Mouse (Mus musculus) layer of hippocampus, postnatal 36 days (tissue): ENCODE data around the gene Usp10. TPM values are rescaled to one million over a fixed set of nuclear protein-coding genes. Genes with fewer than 3 reads are reported as not detected.

Experiments used
- DNase-seq, 2 experiments: peaks; one replicate each; pipeline ENCODE4 v3.0.0; 2022
- total RNA-seq, 2 experiments: library from RNA; stranded (reverse); gene quantifications; 2 replicates each; pipeline ENCODE4 v1.2.3; 2021

The Usp10 gene
- 10 to 100 TPM; 86.6 to 95.8 TPM for total RNA-seq

DNA sequence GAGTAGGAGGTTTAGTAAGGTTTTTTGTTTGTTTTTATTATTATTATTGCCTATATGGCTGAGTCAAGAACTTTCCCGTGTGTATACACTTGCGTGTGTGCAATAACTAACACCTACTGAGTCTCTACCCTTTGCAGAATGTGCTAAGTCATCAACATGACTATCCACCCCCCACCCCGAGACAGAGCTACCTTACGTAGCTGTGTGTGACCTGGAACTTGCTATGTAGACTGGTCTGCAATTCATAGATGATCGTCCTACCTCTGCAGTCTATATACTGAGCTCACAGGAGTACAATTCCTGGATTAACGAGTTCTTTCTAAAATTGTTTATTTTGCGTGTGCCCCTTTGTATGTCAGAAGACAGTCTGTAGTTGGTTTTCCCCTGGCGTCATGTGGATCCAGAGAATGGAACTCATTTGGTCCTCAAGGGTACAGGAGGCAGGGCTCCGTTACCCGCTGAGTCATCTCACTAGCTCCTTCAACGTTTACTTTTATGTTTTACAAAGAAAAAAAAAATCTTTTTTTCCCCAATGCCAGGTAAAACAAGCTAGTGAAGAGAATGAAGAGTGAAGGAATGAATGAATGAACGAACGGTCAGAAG lies at the start of gene Usp10:
Usp10 (plus strand) TSS at position 417 of the 603 bp plus-strand sequence.
- DNase-seq, result no peak

DNA sequence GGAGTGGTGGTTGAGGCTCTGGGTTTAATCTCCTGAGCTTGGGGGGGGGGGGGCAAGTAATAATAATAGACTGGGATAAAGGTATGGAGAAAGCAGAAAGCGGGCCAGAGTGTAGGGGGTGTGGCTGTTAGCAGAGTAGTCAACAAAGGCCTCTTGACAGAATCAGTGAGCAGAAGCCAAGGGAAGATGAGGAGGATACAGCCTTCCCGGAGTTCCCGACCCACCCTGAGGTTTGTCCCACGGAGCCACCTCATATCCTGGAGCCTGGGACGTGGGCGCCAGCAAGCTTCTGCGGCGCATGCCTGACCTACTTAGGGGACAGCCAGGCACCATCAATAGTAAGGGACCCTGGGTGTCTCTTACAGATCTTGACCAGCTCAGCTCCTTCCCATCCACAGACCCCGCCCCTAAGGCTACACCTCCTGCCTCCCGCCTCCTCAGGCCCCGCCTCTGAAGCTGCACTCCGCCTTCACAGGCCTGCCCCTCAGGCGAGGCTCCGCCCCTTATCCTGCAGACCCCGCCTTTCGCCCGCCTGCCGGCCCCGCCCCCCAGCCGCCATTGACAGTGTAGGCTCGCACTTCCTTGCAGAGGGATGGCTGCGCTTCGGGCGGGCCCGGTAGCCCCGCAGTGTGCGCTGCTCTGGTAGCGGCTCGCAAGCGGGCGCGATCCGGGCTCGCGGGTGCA lies 48.3 kb upstream of the Usp10 start, which contains the start of gene Klhl36:
Klhl36 (plus strand) TSS at position 561 of the 684 bp plus-strand sequence.
- peak; percentile 95 to 96 for DNase-seq

DNA sequence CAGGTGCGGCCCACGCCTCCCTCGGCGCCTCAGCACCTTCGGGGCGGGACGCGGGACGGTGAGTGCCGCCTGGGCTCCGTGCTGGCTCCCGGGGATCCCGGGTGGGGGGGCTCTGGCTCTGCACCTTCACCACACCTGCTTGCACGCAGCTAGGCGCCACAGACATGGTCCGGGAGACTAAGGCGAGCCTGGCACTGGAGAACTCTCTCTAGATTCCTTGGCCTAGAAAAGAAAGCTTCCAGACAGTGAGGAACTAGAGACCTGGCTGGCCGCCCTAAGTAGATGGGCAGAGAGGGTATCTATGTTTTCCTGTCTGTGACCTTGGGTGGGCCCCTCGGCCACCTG lies 47.8 kb upstream of the Usp10 start:
- DNase-seq, result no peak

DNA sequence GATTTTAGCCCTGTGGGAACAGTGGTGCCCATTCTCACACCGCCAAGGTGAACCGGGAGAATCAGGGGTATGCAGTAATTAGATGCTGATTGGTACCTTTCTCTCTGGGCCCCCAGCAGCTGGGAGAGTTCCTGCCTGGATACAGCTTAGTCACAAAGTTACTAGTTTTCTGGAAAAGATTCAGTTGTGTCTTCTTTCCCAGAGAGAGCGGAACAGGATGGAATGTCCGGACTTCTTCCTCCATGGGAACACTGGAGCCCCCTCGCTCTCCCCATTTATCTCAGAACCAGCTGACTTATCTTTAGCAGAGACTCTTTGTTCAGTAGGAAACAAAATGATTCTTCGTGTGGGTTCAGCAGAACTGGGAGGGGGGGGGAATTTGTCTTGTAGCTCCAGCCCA lies 47.4 kb upstream of the Usp10 start:
- no peak for DNase-seq

DNA sequence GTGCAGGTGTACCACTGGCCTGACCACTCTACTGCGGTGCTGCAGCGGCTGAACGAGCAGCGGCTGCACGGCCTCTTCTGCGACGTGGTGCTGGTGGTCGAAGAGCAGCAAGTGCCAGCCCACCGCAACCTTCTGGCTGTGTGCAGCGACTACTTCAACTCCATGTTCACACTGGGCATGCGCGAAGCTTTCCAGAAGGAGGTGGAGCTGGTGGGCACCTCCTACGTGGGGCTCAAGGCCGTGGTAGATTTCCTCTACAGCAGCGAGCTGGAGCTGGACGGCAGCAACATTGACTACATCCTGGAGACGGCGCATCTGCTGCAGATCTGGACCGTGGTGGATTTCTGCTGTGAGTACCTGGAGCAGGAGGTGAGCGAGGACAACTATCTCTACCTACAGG lies 40.5 kb upstream of the Usp10 start:
- no peak for DNase-seq

DNA sequence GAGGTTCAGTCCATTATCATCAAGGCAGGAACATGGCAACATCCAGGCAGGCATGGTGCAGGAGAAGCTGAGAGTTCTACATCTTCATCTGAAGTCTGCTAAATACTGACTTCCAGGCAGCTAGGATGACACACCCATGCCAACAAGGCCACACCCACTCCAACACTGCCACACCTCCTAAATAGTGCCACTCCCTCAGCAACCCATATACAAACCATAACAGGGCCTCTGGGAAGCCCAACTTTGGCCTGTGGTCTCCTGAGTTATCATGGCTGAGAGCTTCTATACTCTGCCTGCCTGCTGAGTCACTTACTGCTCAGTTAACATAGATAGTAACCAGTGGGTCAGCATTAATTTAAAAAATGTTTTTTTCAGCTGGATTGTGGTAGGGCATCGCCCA lies 37.0 kb upstream of the Usp10 start:
- DNase-seq, result no peak

DNA sequence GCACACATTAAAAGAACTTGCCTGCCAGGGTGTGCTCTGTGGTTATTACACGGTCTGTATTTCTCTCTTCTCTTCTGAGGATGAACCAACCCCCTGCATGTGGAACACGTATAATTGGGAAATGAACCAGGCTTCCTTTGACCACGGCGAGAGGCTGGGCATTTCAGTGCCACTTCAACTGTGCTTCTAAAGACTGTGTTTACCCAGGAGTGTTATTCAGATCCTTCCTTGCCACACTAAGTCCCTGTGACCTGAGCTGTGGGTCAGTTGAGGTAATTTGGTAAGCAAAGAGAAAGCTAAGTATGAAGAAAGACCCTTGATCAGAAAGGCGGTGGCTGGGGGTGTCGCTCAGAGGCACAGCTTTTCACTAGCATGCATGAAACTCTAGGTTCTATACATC lies 28.9 kb upstream of the Usp10 start:
- no peak for DNase-seq

DNA sequence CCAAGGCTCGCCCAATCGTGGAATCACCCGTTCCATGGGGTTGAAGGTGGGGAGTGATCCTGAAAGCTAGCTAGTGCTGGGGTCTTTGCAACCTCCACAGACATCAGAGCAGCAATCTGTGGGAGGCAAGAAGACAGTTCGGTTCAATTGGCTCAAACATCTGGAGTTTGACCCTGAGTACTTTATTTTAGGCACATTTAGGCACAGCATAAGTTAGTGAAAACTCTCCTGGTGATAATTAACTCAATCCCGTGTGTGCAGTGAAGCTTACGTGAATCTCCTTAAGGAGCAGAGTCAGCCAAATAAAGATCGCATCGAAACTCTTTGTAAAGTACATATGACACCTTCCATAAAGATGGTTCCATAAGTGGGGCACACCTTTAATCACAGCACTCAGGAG lies 28.2 kb upstream of the Usp10 start:
- DNase-seq, result no peak

DNA sequence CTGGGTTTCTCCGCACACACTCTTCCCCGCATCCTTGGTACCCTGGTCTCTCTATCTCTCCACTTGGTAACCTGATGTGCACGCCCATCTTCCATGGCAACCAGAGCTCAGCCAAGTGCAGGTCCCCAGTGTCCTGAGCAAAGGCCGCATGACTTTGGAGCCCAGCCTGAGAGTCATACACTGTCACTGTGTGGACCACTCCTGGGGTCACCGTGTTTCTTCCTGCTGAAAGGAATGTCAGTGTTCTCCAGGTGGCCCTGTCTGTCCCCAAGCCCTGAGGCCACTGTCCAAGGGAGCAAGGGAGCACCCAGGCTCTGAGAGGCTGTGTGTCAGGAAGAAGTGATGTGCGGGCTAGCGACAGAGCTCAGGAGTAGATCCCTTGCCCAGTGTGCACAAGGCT lies 26.9 kb upstream of the Usp10 start:
- DNase-seq, result no peak

DNA sequence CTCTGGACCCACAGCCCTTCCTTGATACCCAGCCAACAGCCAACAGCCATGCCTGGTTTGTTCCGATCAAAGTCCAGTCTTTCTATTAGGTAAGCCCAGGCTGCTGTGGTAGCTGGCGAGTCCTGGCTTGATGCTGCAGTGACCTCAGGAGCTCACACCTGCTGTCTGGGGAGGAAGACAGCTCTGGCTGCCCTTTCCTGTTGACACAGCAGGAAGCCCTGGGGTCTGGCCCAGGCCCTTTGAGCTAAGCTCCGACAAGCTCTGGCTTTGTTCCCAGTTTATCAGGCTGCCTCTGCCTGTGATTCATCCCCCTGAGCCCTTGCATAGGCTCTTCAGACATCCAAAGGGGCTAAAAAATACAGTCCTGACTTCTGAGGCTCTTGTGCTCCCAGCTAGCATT lies 24.5 kb upstream of the Usp10 start:
- no peak for DNase-seq

DNA sequence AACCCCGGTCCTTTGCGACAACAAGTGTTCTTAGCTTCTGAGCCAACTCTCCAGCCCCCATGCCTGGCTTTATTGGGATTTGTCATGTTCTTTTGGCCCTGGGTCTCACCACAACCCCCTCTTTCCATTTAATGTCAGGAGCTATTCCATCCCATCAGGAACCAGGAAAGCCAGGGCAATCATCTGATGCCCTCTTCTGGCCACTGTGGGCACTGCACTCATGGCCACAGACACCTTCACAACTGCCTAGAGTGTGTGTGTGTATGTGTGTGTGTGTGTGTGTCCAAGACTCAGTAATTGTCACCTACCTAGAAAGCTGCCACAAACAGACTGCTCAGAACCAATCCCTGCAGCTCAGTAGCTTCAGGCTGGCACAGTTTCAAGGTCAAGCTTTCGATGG lies 23.0 kb upstream of the Usp10 start:
- DNase-seq, result no peak

DNA sequence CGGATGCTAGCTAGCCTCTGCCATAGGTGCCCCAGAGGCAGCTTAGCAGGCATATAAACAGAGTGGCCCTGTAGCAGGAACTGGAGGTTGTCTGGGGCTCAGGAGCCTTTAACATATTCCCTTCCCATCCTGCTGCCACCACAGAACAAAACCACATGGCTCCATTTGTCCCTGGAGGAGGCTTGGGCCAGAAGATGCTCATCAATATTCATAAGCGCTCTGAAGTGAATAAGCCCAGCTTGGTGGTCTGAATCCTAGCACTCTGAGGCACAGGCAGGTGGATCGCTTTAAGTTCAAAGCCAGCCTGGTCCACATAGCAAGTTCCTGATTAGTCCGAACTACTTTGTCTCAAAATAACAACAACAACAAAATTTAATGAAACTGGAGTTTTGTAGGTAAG lies 22.1 kb upstream of the Usp10 start:
- no peak for DNase-seq

DNA sequence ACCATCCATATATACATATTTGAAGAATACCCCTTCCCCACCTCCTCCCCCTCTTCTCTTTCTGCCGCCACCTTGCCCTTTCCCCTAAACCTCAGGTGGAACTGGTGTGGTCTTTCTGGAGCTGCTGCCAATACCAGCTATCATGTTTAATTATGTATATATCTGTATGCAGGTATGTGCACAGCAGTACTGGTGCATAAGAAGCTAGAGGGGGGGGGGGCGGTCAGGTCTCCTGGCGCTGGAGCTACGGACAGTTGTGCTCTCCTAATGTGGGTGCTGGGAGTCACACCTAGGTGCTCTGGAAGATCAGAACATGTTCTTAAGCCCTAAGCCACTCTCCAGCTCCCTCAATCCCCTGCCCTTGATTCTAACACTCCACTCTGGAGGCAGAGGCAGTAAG lies 13.1 kb upstream of the Usp10 start:
- no peak for DNase-seq

DNA sequence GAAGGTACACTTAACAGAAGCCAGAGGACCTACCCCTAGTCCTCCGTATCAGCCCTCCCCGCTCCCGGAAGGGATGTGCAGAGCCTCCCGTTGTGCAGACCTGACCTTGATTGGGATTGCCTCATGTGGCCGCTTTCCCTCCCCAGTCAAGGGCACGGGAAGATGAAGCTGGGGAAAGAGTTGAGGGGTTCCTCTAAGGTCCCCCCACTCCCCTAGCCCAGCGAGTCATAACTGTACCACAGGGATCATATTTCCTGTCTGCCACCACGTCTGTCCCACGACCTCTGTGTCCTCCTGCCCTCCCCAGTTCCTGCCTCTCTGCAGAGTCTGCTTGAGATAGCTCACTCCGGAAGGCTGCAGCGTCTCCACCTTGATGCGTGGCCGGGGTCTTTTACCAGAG lies 12.2 kb upstream of the Usp10 start:
- DNase-seq, result no peak

DNA sequence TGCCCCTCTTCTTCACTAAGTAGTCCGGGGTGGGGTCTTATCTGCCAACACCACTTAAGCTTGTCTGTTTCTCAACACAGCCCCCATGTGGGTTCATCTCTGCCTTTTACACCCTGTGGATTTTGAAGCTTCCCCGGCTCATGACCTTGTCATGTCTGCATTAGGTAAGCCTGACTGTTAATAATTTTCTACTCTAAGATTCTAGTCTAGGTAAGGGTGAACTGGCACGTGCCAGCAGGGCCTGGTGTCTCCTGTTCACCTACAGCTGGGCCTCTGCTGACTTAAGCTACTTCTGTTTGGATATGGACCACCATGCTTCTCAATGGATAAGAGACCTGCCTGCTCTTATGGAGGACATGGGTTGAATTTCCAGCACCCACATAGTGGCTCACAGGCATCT lies 8.8 kb upstream of the Usp10 start:
- no peak for DNase-seq

DNA sequence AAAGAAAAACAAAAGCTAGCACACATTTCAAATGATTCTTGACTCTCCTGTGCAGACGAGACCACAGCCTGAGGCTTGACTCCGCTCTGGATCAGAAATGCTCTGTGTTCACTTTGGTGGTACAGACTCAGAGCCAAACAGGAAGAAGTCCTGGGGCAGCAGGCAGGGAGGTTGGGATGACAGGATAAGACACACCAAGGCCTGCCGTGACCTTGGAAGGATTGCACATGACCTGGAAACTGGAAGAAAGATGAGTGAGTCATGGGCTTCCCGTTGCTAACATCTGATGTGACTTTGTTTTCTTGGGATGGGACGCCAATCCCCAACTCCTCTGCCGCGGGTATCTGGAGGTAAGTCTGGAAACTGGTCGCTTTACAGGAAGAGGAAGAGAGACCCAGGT lies 8.2 kb upstream of the Usp10 start:
- no peak for DNase-seq

DNA sequence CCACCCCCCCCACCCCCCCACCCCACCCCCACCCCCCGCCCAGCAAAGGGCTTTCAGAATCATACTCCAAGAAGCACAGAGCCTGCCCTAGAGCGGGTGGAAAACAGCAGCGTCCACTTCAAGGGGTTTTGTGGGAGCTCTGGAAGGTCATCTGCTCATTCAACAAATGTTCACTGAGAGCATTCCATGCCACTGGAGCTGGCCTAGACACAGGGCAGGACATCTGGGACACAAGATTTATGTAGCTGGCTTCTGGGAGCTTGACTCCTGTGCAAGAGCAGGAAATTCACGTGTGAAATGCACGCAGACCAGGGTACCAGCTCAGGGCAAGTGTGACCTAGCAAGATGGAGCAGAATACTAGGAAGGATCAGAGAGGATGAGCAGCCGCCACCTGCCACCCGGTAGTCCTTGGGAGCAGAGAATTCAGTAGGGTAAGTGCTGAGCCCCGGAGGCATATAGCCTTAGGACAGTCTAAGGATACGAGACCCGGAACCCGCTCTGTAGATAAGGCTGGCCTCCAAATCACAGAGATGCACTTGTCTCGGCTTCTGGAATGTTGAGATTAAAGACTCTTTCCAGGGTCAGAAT lies 5.7 kb upstream of the Usp10 start:
- no peak for DNase-seq

DNA sequence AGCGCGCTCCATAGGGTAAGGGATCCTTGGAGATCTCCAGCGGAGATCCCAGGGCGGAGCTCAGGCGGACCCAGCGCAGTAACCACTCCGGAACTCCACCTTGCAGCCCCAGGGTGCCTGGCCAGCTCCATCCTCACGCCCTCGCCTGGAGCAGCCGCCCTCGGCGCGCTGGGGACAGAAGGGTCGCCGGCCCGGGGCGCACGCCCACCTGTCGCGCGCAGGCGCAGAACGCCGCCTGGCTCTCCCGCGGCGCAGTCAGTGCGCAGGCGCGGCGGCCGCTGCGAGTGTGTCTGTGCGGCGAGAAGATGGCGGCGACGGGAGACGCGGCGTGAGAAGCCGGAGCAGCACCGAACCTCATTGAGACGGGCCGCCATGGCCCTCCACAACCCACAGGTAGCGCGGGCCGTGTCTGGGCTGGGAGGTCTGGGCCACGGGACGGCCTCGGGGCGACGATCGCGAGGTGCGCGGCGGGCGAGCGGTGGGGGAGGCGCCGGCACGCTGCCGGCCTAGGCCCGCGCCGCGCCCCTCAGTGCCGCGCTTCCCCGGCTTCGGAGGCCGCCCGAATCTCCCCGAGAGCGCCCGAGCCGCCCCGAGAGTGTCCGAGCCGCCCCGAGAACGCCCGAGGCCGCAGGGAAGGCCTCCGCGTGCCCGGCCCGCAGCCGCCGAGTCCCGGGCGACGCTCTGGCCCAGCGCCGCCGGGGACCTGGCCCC lies 542 bp downstream of the Usp10 start, which contains the start of gene Gm20388:
Gm20388 (plus strand) TSS at position 295 of the 711 bp plus-strand sequence.
- DNase-seq, result peak; percentile 94

DNA sequence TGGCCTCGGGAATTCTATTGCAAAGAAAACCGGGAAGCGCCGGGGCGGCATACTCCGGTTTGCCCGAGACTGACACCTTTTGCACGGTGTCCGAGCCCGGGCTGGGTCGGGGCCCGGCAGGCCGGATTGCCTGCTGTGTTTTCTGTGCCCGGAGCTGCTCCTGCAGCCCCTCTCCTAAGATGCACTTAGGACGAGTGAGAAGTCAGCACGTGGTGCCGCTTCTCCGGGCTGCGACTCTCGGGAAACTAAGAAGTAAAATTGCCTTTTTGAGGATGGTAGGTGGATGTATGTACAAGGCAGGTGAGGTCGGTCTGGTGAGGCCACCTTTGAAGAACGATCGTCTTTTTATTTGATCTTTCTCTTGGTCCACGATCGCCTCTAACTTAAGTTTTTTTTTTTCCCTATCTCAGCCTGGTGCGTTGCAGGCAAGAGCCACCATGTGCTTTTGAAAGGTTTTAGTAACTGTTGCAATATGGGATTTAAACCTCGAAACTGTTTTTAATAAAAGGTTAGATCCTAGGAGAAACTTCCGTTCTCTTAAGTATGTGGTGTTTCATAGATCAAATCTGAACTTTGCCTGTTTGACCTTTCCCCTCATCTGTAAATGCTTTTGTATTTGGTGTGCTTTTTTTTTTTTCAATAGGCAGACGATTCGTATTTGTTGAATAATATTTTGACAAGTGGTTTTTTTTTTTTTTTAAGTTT lies 1.2 kb downstream of the Usp10 start:
- DNase-seq, result no peak

DNA sequence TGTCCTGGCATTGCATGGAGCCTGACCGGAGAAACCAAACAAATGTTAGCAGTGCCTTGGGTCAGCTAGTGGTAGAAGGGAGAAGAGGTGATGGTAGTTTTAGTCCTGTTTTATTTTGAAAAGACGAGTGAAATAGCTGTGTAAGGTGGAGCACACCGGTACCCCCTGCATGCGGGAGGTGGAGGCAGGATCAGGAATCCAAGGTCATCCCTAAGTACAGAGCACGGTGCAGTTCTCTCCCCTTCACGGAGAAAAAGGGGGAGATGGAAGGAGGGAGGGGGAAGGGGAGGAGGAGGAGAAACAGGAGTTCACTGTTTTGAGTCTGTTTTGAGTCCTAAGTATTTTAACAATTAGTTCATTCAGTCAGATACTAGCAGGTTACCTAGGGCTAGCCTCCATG lies 2.5 kb downstream of the Usp10 start:
- no peak for DNase-seq

DNA sequence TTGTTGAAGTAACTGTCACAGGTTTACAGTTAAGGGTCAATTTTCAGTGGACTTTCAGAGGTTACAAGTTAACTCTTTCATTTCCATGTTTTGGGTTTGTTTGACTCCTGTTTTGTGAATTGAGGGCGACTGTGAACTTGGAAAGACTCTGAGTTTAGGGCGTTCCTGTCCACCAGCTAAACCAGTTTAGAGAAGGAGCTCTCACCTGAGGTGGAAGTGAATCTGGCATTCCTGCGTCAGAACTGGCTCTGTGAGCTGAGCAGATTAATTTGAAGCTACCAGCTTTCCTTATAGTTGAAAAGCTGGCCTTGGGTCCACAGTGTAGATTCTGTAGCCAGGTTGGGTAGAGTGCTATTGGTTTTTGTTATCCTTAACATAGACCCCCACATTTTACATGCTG lies 3.0 kb downstream of the Usp10 start:
- no peak for DNase-seq

DNA sequence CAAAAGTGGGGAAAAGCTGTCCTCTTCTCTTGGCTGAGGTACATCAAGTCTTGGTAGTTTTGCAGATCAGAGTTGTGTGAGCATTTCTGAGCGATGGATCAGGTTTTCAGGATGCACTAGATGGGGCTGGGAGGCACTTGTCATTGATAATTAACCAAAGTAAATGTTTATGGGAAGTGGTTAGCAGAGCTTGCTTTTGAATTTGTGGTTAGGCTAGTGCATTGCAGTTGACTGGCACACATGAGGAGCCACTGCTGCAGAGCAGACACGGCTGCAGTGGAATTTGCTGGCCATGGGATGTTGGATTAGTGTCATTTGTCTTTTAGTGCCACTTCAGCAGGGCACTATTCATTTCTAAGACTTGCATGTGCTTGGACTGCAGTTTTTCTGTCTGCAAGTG lies 4.0 kb downstream of the Usp10 start:
- no peak for DNase-seq

DNA sequence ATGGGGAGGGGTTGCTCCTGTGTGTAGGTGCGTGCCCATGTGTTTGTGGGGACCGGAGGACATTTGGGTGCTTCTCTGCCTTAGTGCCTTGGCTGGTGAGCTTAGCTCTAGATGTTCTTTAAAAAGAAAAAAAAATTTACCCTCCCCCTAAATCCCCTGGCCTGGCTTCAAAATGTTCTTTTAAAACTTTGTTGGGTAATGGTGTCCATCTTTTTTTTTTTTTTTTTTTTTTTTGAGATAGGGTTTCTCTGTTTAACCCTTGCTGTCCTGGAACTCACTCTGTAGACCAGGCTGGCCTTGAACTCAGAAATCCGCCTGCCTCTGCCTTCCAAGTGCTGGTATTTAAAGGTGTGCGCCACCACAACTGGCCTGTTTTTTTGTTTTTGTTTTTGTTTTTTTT lies 5.1 kb downstream of the Usp10 start:
- DNase-seq, result no peak
